8 mouse cellular contexts compared by ENCODE assay signal in genomic region chr6:32587136-32588009, GRCm38 (mm10). TPM values are rescaled to one million over a fixed set of nuclear protein-coding genes. Genes with fewer than 3 reads are reported as not detected.
DNase-seq lines count a peak whose midpoint lies in the region; ATAC-seq and TF ChIP-seq lines count a peak whose summit lies in the region.

No protein-coding gene starts in this region.

- no peaks in the 10 kb centered on the region for H3K9me3 ChIP-seq in megakaryocyte, embryonic 14.5 days
- no peaks in the 10 kb centered on the region for H3K9me3 ChIP-seq in limb, embryonic 13.5 days

- no peak for TF ChIP-seq POLR2A in heart, adult 2 months (IDR thresholded peaks at IDR 0.05; ENCODE audit: insufficient read depth, low read depth, low read length)
- no peak for TF ChIP-seq POLR2A in myocyte (IDR thresholded peaks at IDR 0.05; ENCODE audit: insufficient read length, low read depth)

- WGBS in heart, adult 2 months, result 2% methylated on average over 81 of the region's 82 CpGs
- WGBS in limb, embryonic 13.5 days, result under 1% methylated on average over 74 of the region's 82 CpGs

- peak overlapping the region; percentile 6 for H3ac ChIP-seq in myocyte (ENCODE audit: control insufficient read depth, insufficient read length)

- intact Hi-C loops in heart, adult 2 months (cut with DNase I), result loop anchor here (2.0 to 10.0 kb wide), 3 partner anchors 65 to 573 kb away; no protein-coding TSS in a partner anchor

- peaks cover 19% of the 10 kb centered on the region for H3K36me3 ChIP-seq in megakaryocyte, embryonic 14.5 days (replicated peaks; ENCODE audit: low read length)
- no peaks in the 10 kb centered on the region for H3K36me3 ChIP-seq in heart, adult 2 months (ENCODE audit: control insufficient read depth, insufficient read depth, low read length)
- H3K36me3 ChIP-seq in limb, embryonic 13.5 days, result no peaks in the 10 kb centered on the region
- no peaks in the 10 kb centered on the region for H3K36me3 ChIP-seq in myocyte (ENCODE audit: control insufficient read depth, insufficient read depth)

- peak overlapping the region; percentile 86 for H3K27ac ChIP-seq in heart, adult 2 months
- H3K27ac ChIP-seq in limb, embryonic 13.5 days, result peak overlapping the region; percentile 22; the same call in 1 of the 2 replicates

- ATAC-seq in megakaryocyte, adult 5-6 weeks (ENCODE audit: poor library complexity, severe bottlenecking), result no peak
- peak; percentile 29 for ATAC-seq in limb, embryonic 13.5 days (ENCODE audit: low FRiP score, low read depth)

- TF ChIP-seq CTCF in heart, adult 2 months (IDR thresholded peaks at IDR 0.05), result no peak

- peaks cover 71% of the 10 kb centered on the region for H3K27me3 ChIP-seq in megakaryocyte, embryonic 14.5 days (replicated peaks)
- H3K27me3 ChIP-seq in heart, adult 2 months (ENCODE audit: control insufficient read depth, insufficient read depth, low read length), result no peaks in the 10 kb centered on the region
- H3K27me3 ChIP-seq in limb, embryonic 13.5 days, result peaks cover 88% of the 10 kb centered on the region
- peaks cover 31% of the 10 kb centered on the region for H3K27me3 ChIP-seq in myocyte (ENCODE audit: control insufficient read depth, insufficient read depth, insufficient read length)

- 0 out of 2 replicates have a peak, but pooled peaks cover 2% of the 10 kb centered on the region for H3K79me2 ChIP-seq in heart, adult 2 months (replicated peaks; ENCODE audit: control insufficient read depth, insufficient read depth, low read length)
- no peaks in the 10 kb centered on the region for H3K79me2 ChIP-seq in myocyte (ENCODE audit: control insufficient read depth, insufficient read depth)

- peaks cover 79% of the 10 kb centered on the region for H3K4me1 ChIP-seq in megakaryocyte, embryonic 14.5 days
- H3K4me1 ChIP-seq in heart, adult 2 months (ENCODE audit: control insufficient read depth, insufficient read depth, low read length), result peaks cover 5% of the 10 kb centered on the region
- H3K4me1 ChIP-seq in limb, embryonic 13.5 days, result peaks cover 48% of the 10 kb centered on the region

- DNase-seq in embryo, embryonic 10.5 days (ENCODE audit: low spot score), result peak; percentile 38
- peak; percentile 65 to 73 for DNase-seq in heart, adult 2 months
- peak; percentile 28 to 45 for DNase-seq in kidney, adult 8-10 months
- no peak for DNase-seq in natural killer cell, adult 2 months (ENCODE audit: low spot score in 2 of 2)

- no peak for TF ChIP-seq EP300 in heart, adult 2 months (IDR thresholded peaks at IDR 0.05; ENCODE audit: insufficient read depth, low read depth, low read length)

- H3K4me2 ChIP-seq in limb, embryonic 13.5 days (replicated peaks), result peak overlapping the region; percentile 100
- peak overlapping the region; percentile 77 for H3K4me2 ChIP-seq in myocyte (ENCODE audit: low read depth)

- H3K9ac ChIP-seq in heart, adult 2 months (ENCODE audit: low read depth, low read length), result peak overlapping the region; percentile 96
- H3K9ac ChIP-seq in limb, embryonic 13.5 days, result peak overlapping the region; percentile 83

- H3K4me3 ChIP-seq in megakaryocyte, embryonic 14.5 days (replicated peaks), result peak overlapping the region; percentile 100
- H3K4me3 ChIP-seq in heart, adult 2 months, result peak overlapping the region; percentile 89
- peak overlapping the region; percentile 74 for H3K4me3 ChIP-seq in limb, embryonic 13.5 days
- peak overlapping the region; percentile 21 for H3K4me3 ChIP-seq in myocyte

TF ChIP-seq in myocyte, 11 proteins besides CTCF, POLR2A, EP300 and RAD21:
- no peak for TF ChIP-seq SRF (IDR thresholded peaks at IDR 0.05; ENCODE audit: control insufficient read depth, insufficient read length, low read depth)
- no peak for TF ChIP-seq E2F4 (IDR thresholded peaks at IDR 0.05; ENCODE audit: insufficient read depth)
- no peak for TF ChIP-seq TCF12 (IDR thresholded peaks at IDR 0.05; ENCODE audit: insufficient read depth, poor library complexity, severe bottlenecking)
- no peak for TF ChIP-seq MYOG (IDR thresholded peaks at IDR 0.05; ENCODE audit: control insufficient read depth in 1 of 3, insufficient read depth in 1 of 3, insufficient read length in 2 of 3, low read depth in 2 of 3)
- no peak for TF ChIP-seq MYOD1 (IDR thresholded peaks at IDR 0.05; ENCODE audit: control insufficient read depth in 1 of 3, insufficient read length in 2 of 3, low read depth in 2 of 3)
- no peak for TF ChIP-seq MAX (IDR thresholded peaks at IDR 0.05; ENCODE audit: low read depth)
- no peak for TF ChIP-seq TCF3 (IDR thresholded peaks at IDR 0.05; ENCODE audit: insufficient read length, low read depth)
- TF ChIP-seq POLR2AphosphoS2 (IDR thresholded peaks at IDR 0.05; ENCODE audit: insufficient read length, low read depth), result no peak
- TF ChIP-seq CEBPB (IDR thresholded peaks at IDR 0.05; ENCODE audit: insufficient read depth, poor library complexity, severe bottlenecking), result no peak
- TF ChIP-seq REST (IDR thresholded peaks at IDR 0.05; ENCODE audit: insufficient read depth, insufficient read length), result no peak
- no peak for TF ChIP-seq USF1 (IDR thresholded peaks at IDR 0.05; ENCODE audit: low read depth)

RNA-seq across cellular contexts. Expression of gene Plxna4, which starts 0.6 kb away (rescaled TPM):
- 2.3 and 3.5 TPM in 2 replicates for polyA plus RNA-seq in megakaryocyte, embryonic 14.5 days (2012; ENCODE audit: insufficient read depth, low replicate concordance)
- not detected in 2 replicates for total RNA-seq in megakaryocyte, adult 5-6 weeks (2015)
- total RNA-seq in megakaryocyte, adult 5-6 weeks (2017), result 0.04 TPM in 1 of 2 replicates, not detected in the other
- 10 to 100 TPM; 11.7 to 14.1 TPM for total RNA-seq in heart, adult 2 months (2021)
- 3.7 and 5.6 TPM in 2 replicates for polyA plus RNA-seq in heart, adult 2 months (2012; rRNA removed)
- polyA plus RNA-seq in limb, embryonic 13.5 days (2015; fragmentation: Nextera tagmentation; extraction: Ambion mirVana), result 3.7 and 3.9 TPM in 2 replicates
- polyA plus RNA-seq in myocyte (2012; fragmentation: generic; extraction: Trizol), result 0.70 TPM

Comparison
In these comparisons a context has a peak if more than half of its experiments do, and no peak if none do; other contexts are left out.
1. H3K4me3 ChIP-seq: peak in every context shown above with its lines; median percentile 100 in megakaryocyte, embryonic 14.5 days; 89 in heart, adult 2 months; 74 in limb, embryonic 13.5 days; 21 in myocyte.
2. DNase-seq: peak in embryo, embryonic 10.5 days (single experiment), heart, adult 2 months (2 of 2) and kidney, adult 8-10 months (2 of 2); none in natural killer cell, adult 2 months (0 of 2).